Comparison of ENCODE assay signal across 12 mouse cellular contexts in the genomic region with DNA sequence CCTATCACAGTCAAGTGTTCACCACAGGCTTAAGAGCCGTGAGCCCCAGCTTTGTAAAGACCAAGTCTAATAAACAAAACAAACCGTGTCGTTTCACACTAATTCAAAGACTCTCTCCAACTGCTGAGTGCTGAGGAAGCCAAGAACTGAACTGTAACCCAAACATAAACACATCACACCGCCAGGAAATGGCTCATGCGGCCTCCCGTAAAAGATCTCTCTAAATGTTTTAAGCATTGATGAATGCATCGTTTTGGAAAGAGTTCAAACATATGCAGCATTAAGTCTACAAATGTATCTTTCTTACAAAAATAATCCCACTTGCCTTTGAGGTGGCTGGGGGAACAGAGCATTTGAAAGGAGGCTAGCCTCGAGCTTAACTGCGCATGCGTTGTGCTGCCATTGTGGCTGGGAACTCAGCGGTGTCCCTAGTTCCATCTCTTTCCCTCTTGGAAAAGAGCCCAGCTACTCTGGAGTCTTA.
DNase-seq lines count a peak whose midpoint lies in the region; ATAC-seq and TF ChIP-seq lines count a peak whose summit lies in the region.
"Had no signal": no experiment of that assay in that cellular context is flagged by ENCODE, and none has a peak within 500 bp of the region (broad histone marks: within the 10 kb centered on the region; RNA-seq: fewer than 3 reads in every experiment).

No protein-coding gene starts in this region.

- H3K9me3 ChIP-seq in hindbrain, embryonic 15.5 days = no peaks in the 10 kb centered on the region
- H3K9me3 ChIP-seq in hindbrain, embryonic 12.5 days (replicated peaks) = no peaks in the 10 kb centered on the region
- H3K9me3 ChIP-seq in lung, postnatal 0 days (ENCODE audit: low read length) = no peaks in the 10 kb centered on the region
- H3K9me3 ChIP-seq in intestine, embryonic 16.5 days (ENCODE audit: control insufficient read depth, low read length) = no peaks in the 10 kb centered on the region
- H3K9me3 ChIP-seq in stomach, embryonic 16.5 days (replicated peaks; ENCODE audit: control insufficient read depth, low read length) = no peaks in the 10 kb centered on the region
- H3K9me3 ChIP-seq: heart, embryonic 15.5 days; liver, embryonic 15.5 days had no signal

- H3K4me2 ChIP-seq in hindbrain, embryonic 15.5 days = 0 out of 2 replicates have a peak overlapping the region, but pooled peaks have one; percentile 0
- H3K4me2 ChIP-seq in hindbrain, embryonic 12.5 days (replicated peaks) = no peak overlapping the region
- peak overlapping the region; percentile 27; the same call in 1 of the 2 replicates for H3K4me2 ChIP-seq in lung, postnatal 0 days (replicated peaks; ENCODE audit: low read depth, low read length)
- H3K4me2 ChIP-seq in intestine, embryonic 16.5 days (ENCODE audit: low read depth, low read length) = no peak overlapping the region
- H3K4me2 ChIP-seq in stomach, embryonic 16.5 days (ENCODE audit: low read depth, low read length) = peak overlapping the region; percentile 3; the same call in 1 of the 2 replicates
- H3K4me2 ChIP-seq: heart, embryonic 15.5 days; liver, embryonic 15.5 days had no signal

- TF ChIP-seq CTCF in lung, postnatal 0 days (IDR thresholded peaks at IDR 0.05) = no peak

- peak; percentile 59 for DNase-seq in lung, postnatal 0 days (ENCODE audit: low spot score)
- no peak for DNase-seq in lung, postnatal 25 days (ENCODE audit: low spot score)
- no peak for DNase-seq in layer of hippocampus, adult 9-10 months (ENCODE audit: low spot score)
- DNase-seq in left cerebral cortex, adult 8-10 months (ENCODE audit: low spot score in 2 of 2) = no peak

- no peaks in the 10 kb centered on the region for H3K36me3 ChIP-seq in hindbrain, embryonic 15.5 days
- no peaks in the 10 kb centered on the region for H3K36me3 ChIP-seq in hindbrain, embryonic 12.5 days
- no peaks in the 10 kb centered on the region for H3K36me3 ChIP-seq in lung, postnatal 0 days (ENCODE audit: insufficient read depth, low read length)
- H3K36me3 ChIP-seq in intestine, embryonic 16.5 days (ENCODE audit: control insufficient read depth, insufficient read depth, low read length) = no peaks in the 10 kb centered on the region
- H3K36me3 ChIP-seq in stomach, embryonic 16.5 days (ENCODE audit: control insufficient read depth, insufficient read depth, low read length) = no peaks in the 10 kb centered on the region
- H3K36me3 ChIP-seq: heart, embryonic 15.5 days; liver, embryonic 15.5 days had no signal

- peak; percentile 51 for TF ChIP-seq EP300 in lung, postnatal 0 days (IDR thresholded peaks at IDR 0.05)

- peak; percentile 56; the same call in 1 of the 2 replicates for ATAC-seq in hindbrain, embryonic 15.5 days (ENCODE audit: low FRiP score, low read depth)
- ATAC-seq in hindbrain, embryonic 12.5 days (ENCODE audit: low FRiP score) = no peak
- ATAC-seq in lung, postnatal 0 days = peak; percentile 66
- peak; percentile 79 for ATAC-seq in intestine, embryonic 16.5 days
- ATAC-seq in stomach, embryonic 16.5 days (ENCODE audit: insufficient read depth, low FRiP score) = peak; percentile 66; the same call in 1 of the 2 replicates

- no peaks in the 10 kb centered on the region for H3K4me1 ChIP-seq in hindbrain, embryonic 15.5 days (replicated peaks)
- no peaks in the 10 kb centered on the region for H3K4me1 ChIP-seq in hindbrain, embryonic 12.5 days
- H3K4me1 ChIP-seq in lung, postnatal 0 days (ENCODE audit: insufficient read depth, low read depth, low read length) = no peaks in the 10 kb centered on the region
- H3K4me1 ChIP-seq in intestine, embryonic 16.5 days (ENCODE audit: control insufficient read depth, insufficient read depth, low read length) = no peaks in the 10 kb centered on the region
- no peaks in the 10 kb centered on the region for H3K4me1 ChIP-seq in stomach, embryonic 16.5 days (ENCODE audit: control insufficient read depth, insufficient read depth, low read length)
- H3K4me1 ChIP-seq: heart, embryonic 15.5 days; liver, embryonic 15.5 days had no signal

- H3K27ac ChIP-seq in hindbrain, embryonic 15.5 days (replicated peaks) = peak overlapping the region; percentile 67
- no peak overlapping the region for H3K27ac ChIP-seq in hindbrain, embryonic 12.5 days
- no peak overlapping the region for H3K27ac ChIP-seq in lung, postnatal 0 days (ENCODE audit: low read length)
- no peak overlapping the region for H3K27ac ChIP-seq in intestine, embryonic 16.5 days (ENCODE audit: low read length)
- peak overlapping the region; percentile 10; the same call in 1 of the 2 replicates for H3K27ac ChIP-seq in stomach, embryonic 16.5 days (ENCODE audit: low read length)
- H3K27ac ChIP-seq: heart, embryonic 15.5 days; liver, embryonic 15.5 days had no signal

- H3K9ac ChIP-seq in hindbrain, embryonic 15.5 days = no peak overlapping the region
- H3K9ac ChIP-seq in hindbrain, embryonic 12.5 days = no peak overlapping the region
- no peak overlapping the region for H3K9ac ChIP-seq in lung, postnatal 0 days (replicated peaks; ENCODE audit: low read depth)
- H3K9ac ChIP-seq in intestine, embryonic 16.5 days (ENCODE audit: low read depth, low read length) = no peak overlapping the region
- H3K9ac ChIP-seq in stomach, embryonic 16.5 days (ENCODE audit: low read length) = no peak overlapping the region
- H3K9ac ChIP-seq: heart, embryonic 15.5 days; liver, embryonic 15.5 days had no signal

- no peak overlapping the region for H3K4me3 ChIP-seq in hindbrain, embryonic 15.5 days
- no peak overlapping the region for H3K4me3 ChIP-seq in hindbrain, embryonic 12.5 days
- no peak overlapping the region for H3K4me3 ChIP-seq in lung, postnatal 0 days (ENCODE audit: low read depth, low read length)
- no peak overlapping the region for H3K4me3 ChIP-seq in intestine, embryonic 16.5 days (ENCODE audit: low read length)
- H3K4me3 ChIP-seq in stomach, embryonic 16.5 days (replicated peaks; ENCODE audit: low read length) = no peak overlapping the region
- H3K4me3 ChIP-seq: heart, embryonic 15.5 days; liver, embryonic 15.5 days; myocyte had no signal

- WGBS in hindbrain, embryonic 15.5 days = 52% methylated on average over 11 of the region's 11 CpGs
- WGBS in hindbrain, embryonic 12.5 days = 70% methylated on average over 11 of the region's 11 CpGs
- 35% methylated on average over 11 of the region's 11 CpGs for WGBS in lung, postnatal 0 days
- WGBS in intestine, embryonic 16.5 days = 40% methylated on average over 11 of the region's 11 CpGs
- 39% methylated on average over 11 of the region's 11 CpGs for WGBS in stomach, embryonic 16.5 days

- H3K27me3 ChIP-seq in hindbrain, embryonic 15.5 days = no peaks in the 10 kb centered on the region
- no peaks in the 10 kb centered on the region for H3K27me3 ChIP-seq in hindbrain, embryonic 12.5 days
- H3K27me3 ChIP-seq in lung, postnatal 0 days (replicated peaks; ENCODE audit: insufficient read depth, low read length) = no peaks in the 10 kb centered on the region
- H3K27me3 ChIP-seq in intestine, embryonic 16.5 days (replicated peaks; ENCODE audit: control insufficient read depth, insufficient read depth, low read length) = no peaks in the 10 kb centered on the region
- no peaks in the 10 kb centered on the region for H3K27me3 ChIP-seq in stomach, embryonic 16.5 days (ENCODE audit: control insufficient read depth, insufficient read depth, low read length)
- H3K27me3 ChIP-seq: CH12.LX; heart, embryonic 15.5 days; liver, embryonic 15.5 days had no signal

Comparison
In these comparisons a context has a peak if more than half of its experiments do, and no peak if none do; other contexts are left out.
1. H3K27ac ChIP-seq: peak in hindbrain, embryonic 15.5 days (single experiment) and stomach, embryonic 16.5 days (single experiment); none in hindbrain, embryonic 12.5 days (single experiment), lung, postnatal 0 days (single experiment) and intestine, embryonic 16.5 days (single experiment).
2. H3K4me2 ChIP-seq: peak in hindbrain, embryonic 15.5 days (single experiment), lung, postnatal 0 days (single experiment) and stomach, embryonic 16.5 days (single experiment); none in hindbrain, embryonic 12.5 days (single experiment) and intestine, embryonic 16.5 days (single experiment).